ENCODE assay signal across 8 mouse cellular contexts in genomic region chr6:39724542-39724865, GRCm38 (mm10). TPM values are rescaled to one million over a fixed set of nuclear protein-coding genes. Genes with fewer than 3 reads are reported as not detected.
DNase-seq lines count a peak whose midpoint lies in the region; ATAC-seq lines count a peak whose summit lies in the region.

No protein-coding gene starts in this region.

- H3K27me3 ChIP-seq in neural tube, embryonic 11.5 days (ENCODE audit: control insufficient read depth, insufficient read depth, low read length) = no peaks in the 10 kb centered on the region
- no peaks in the 10 kb centered on the region for H3K27me3 ChIP-seq in hindbrain, embryonic 12.5 days

- H3K4me3 ChIP-seq in neural tube, embryonic 11.5 days (ENCODE audit: low read depth, low read length) = peak overlapping the region; percentile 72
- peak overlapping the region; percentile 77 for H3K4me3 ChIP-seq in hindbrain, embryonic 12.5 days

- no peaks in the 10 kb centered on the region for H3K36me3 ChIP-seq in neural tube, embryonic 11.5 days (ENCODE audit: control insufficient read depth, insufficient read depth, low read length)
- H3K36me3 ChIP-seq in hindbrain, embryonic 12.5 days = no peaks in the 10 kb centered on the region

- peaks cover 9% of the 10 kb centered on the region for H3K4me1 ChIP-seq in neural tube, embryonic 11.5 days (ENCODE audit: control insufficient read depth, insufficient read depth, low read length)
- peaks cover 21% of the 10 kb centered on the region for H3K4me1 ChIP-seq in hindbrain, embryonic 12.5 days

- no peaks in the 10 kb centered on the region for H3K9me3 ChIP-seq in neural tube, embryonic 11.5 days (ENCODE audit: control insufficient read depth, low read length)
- H3K9me3 ChIP-seq in hindbrain, embryonic 12.5 days (replicated peaks) = no peaks in the 10 kb centered on the region

- H3K9ac ChIP-seq in neural tube, embryonic 11.5 days (ENCODE audit: low read length) = peak overlapping the region; percentile 83
- peak overlapping the region; percentile 80 for H3K9ac ChIP-seq in hindbrain, embryonic 12.5 days

- peak; percentile 70 for ATAC-seq in neural tube, embryonic 11.5 days (ENCODE audit: insufficient read depth, low FRiP score, low TSS enrichment)
- peak; percentile 53 for ATAC-seq in hindbrain, embryonic 12.5 days (ENCODE audit: low FRiP score)
- peak; percentile 31 for ATAC-seq in megakaryocyte progenitor cell, adult 5-6 weeks (replicated peaks; ENCODE audit: poor library complexity)

- peak; percentile 53 for DNase-seq in neural tube, embryonic 11.5 days (ENCODE audit: low spot score)
- DNase-seq in neural tube, embryonic 10.5 days (ENCODE audit: extremely low spot score, low spot score) = no peak
- DNase-seq in embryo, embryonic 11 days = peak; percentile 57
- DNase-seq in frontal cortex, adult 2 months (ENCODE audit: extremely low spot score in 1 of 2, low spot score in 1 of 2) = no peak
- DNase-seq in retina, postnatal 1 day = no peak
- DNase-seq in frontal cortex, postnatal 10 days (ENCODE audit: low spot score in 2 of 2) = no peak

- H3K4me2 ChIP-seq in neural tube, embryonic 11.5 days (ENCODE audit: low read depth) = peak overlapping the region; percentile 64
- peak overlapping the region; percentile 90 for H3K4me2 ChIP-seq in hindbrain, embryonic 12.5 days (replicated peaks)

- under 1% methylated on average over 12 of the region's 12 CpGs for WGBS in neural tube, embryonic 11.5 days
- under 1% methylated on average over 12 of the region's 12 CpGs for WGBS in hindbrain, embryonic 12.5 days

- peak overlapping the region; percentile 92 for H3K27ac ChIP-seq in neural tube, embryonic 11.5 days (ENCODE audit: low read depth, low read length)
- peak overlapping the region; percentile 98 for H3K27ac ChIP-seq in hindbrain, embryonic 12.5 days

RNA-seq across cellular contexts. Expression of gene Braf, which starts 0.8 kb away (rescaled TPM):
- 22.1 TPM in 2 replicates for polyA plus RNA-seq in neural tube, embryonic 11.5 days (2014; fragmentation: Nextera tagmentation; extraction: Ambion mirVana)
- polyA plus RNA-seq in hindbrain, embryonic 12.5 days (2016; fragmentation: Nextera tagmentation; extraction: Ambion mirVana) = 25.7 and 29.2 TPM in 2 replicates
- 40.1 and 41.3 TPM in 2 replicates for total RNA-seq in megakaryocyte progenitor cell, adult 5-6 weeks (2015)
- 14.6 and 18.9 TPM in 2 replicates for total RNA-seq in megakaryocyte progenitor cell, adult 5-6 weeks (2017)
- 36.9 and 38.2 TPM in 2 replicates for polyA plus RNA-seq in frontal cortex, adult 2 months (2012; rRNA removed)

Comparison
In these comparisons a context has a peak if more than half of its experiments do, and no peak if none do; other contexts are left out.
1. DNase-seq: peak in neural tube, embryonic 11.5 days (single experiment) and embryo, embryonic 11 days (single experiment); none in neural tube, embryonic 10.5 days (single experiment), frontal cortex, adult 2 months (0 of 2), retina, postnatal 1 day (single experiment) and frontal cortex, postnatal 10 days (0 of 2).
2. Peak in every context shown above with its lines, with median percentiles within 50 percentile points of each other: ATAC-seq.